In the genomic region with DNA sequence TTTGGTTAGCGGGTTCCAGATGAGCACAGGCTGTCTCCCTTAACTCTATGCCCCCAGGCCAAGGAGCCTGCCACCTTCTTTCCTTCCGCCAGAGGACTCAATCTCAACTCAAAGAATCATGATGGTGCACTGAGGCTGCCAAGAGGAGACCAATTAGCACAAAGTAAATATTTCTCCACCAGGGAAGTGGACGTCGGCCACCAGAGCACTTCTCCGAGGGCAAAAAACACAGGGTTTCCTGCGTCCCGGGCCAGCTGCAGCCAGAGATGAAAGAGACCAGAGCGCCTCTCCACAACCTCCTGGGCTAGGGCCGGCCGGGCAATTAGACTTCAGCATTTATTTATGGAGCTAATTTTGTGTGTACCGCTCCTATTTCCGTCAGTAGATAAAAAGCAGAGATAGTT, we compare ENCODE assay signal across 10 mouse cellular contexts. TPM values are rescaled to one million over a fixed set of nuclear protein-coding genes. Genes with fewer than 3 reads are reported as not detected.
DNase-seq lines count a peak whose midpoint lies in the region; ATAC-seq and TF ChIP-seq lines count a peak whose summit lies in the region.
"Had no signal": no experiment of that assay in that cellular context is flagged by ENCODE, and none has a peak within 500 bp of the region (broad histone marks: within the 10 kb centered on the region; RNA-seq: fewer than 3 reads in every experiment).

No protein-coding gene starts in this region.

- DNase-seq in kidney, postnatal 0 days (ENCODE audit: low spot score), result peak; percentile 27
- peak; percentile 37 for DNase-seq in limb, embryonic 14.5 days (ENCODE audit: low spot score)
- no peak for DNase-seq in c-Kit-positive CD71-positive TER-119-positive erythroid progenitor cells, embryonic 14.5 days (ENCODE audit: low spot score)
- no peak for DNase-seq in gastrocnemius, adult 2 months
- DNase-seq in cerebellum, adult 8-10 months, result no peak

- no peak overlapping the region for H3K4me3 ChIP-seq in kidney, postnatal 0 days (replicated peaks; ENCODE audit: low read depth, low read length)
- no peak overlapping the region for H3K4me3 ChIP-seq in kidney, embryonic 16.5 days (ENCODE audit: low read length)
- H3K4me3 ChIP-seq in embryonic facial prominence, embryonic 12.5 days, result no peak overlapping the region
- no peak overlapping the region for H3K4me3 ChIP-seq in limb, embryonic 14.5 days (replicated peaks; ENCODE audit: low read length)
- H3K4me3 ChIP-seq in neural tube, embryonic 13.5 days, result no peak overlapping the region
- no peak overlapping the region for H3K4me3 ChIP-seq in gastrocnemius, adult 2 months
- H3K4me3 ChIP-seq: erythroblast, embryonic 14.5 days; hindbrain, embryonic 10.5 days had no signal

- no peak overlapping the region for H3K4me2 ChIP-seq in kidney, postnatal 0 days (ENCODE audit: low read length)
- no peak overlapping the region for H3K4me2 ChIP-seq in kidney, embryonic 16.5 days (replicated peaks; ENCODE audit: low read depth, low read length)
- peak overlapping the region; percentile 13; the same call in 1 of the 2 replicates for H3K4me2 ChIP-seq in embryonic facial prominence, embryonic 12.5 days (replicated peaks)
- peak overlapping the region; percentile 16; the same call in 1 of the 2 replicates for H3K4me2 ChIP-seq in limb, embryonic 14.5 days (replicated peaks; ENCODE audit: low read depth, low read length, severe bottlenecking)
- peak overlapping the region; percentile 35 for H3K4me2 ChIP-seq in neural tube, embryonic 13.5 days

- TF ChIP-seq POLR2A in limb, embryonic 14.5 days (IDR thresholded peaks at IDR 0.05; ENCODE audit: borderline replicate concordance, extremely low read depth, insufficient read depth, insufficient read length), result no peak

- H3K27ac ChIP-seq in kidney, postnatal 0 days, result no peak overlapping the region
- no peak overlapping the region for H3K27ac ChIP-seq in kidney, embryonic 16.5 days (ENCODE audit: low read length)
- H3K27ac ChIP-seq in embryonic facial prominence, embryonic 12.5 days, result 0 out of 2 replicates have a peak overlapping the region, but pooled peaks have one; percentile 42
- H3K27ac ChIP-seq in limb, embryonic 14.5 days (replicated peaks; ENCODE audit: low read depth, low read length), result no peak overlapping the region
- H3K27ac ChIP-seq in neural tube, embryonic 13.5 days (replicated peaks), result no peak overlapping the region
- no peak overlapping the region for H3K27ac ChIP-seq in gastrocnemius, adult 2 months
- H3K27ac ChIP-seq: hindbrain, embryonic 10.5 days had no signal

- ATAC-seq in kidney, postnatal 0 days (replicated peaks; ENCODE audit: low FRiP score, low read depth), result no peak
- ATAC-seq in kidney, embryonic 16.5 days (ENCODE audit: low FRiP score, low TSS enrichment), result no peak
- ATAC-seq in embryonic facial prominence, embryonic 12.5 days (ENCODE audit: insufficient number of reproducible peaks, insufficient read depth, low FRiP score, low TSS enrichment), result no peak
- ATAC-seq in limb, embryonic 14.5 days (ENCODE audit: low FRiP score, low read depth), result 0 out of 2 replicates have a peak, but pooled peaks have one; percentile 34
- no peak for ATAC-seq in neural tube, embryonic 13.5 days (ENCODE audit: low read depth)

- no peak for TF ChIP-seq CTCF in kidney, postnatal 0 days (IDR thresholded peaks at IDR 0.05; ENCODE audit: low read depth)
- no peak for TF ChIP-seq CTCF in gastrocnemius, adult 2 months (IDR thresholded peaks at IDR 0.05)

- no peaks in the 10 kb centered on the region for H3K36me3 ChIP-seq in kidney, postnatal 0 days (ENCODE audit: insufficient read depth, low read length)
- no peaks in the 10 kb centered on the region for H3K36me3 ChIP-seq in kidney, embryonic 16.5 days (ENCODE audit: insufficient read depth, low read length)
- no peaks in the 10 kb centered on the region for H3K36me3 ChIP-seq in embryonic facial prominence, embryonic 12.5 days
- no peaks in the 10 kb centered on the region for H3K36me3 ChIP-seq in limb, embryonic 14.5 days (ENCODE audit: control insufficient read depth, insufficient read depth, low read length)
- H3K36me3 ChIP-seq in neural tube, embryonic 13.5 days, result no peaks in the 10 kb centered on the region
- H3K36me3 ChIP-seq: hindbrain, embryonic 10.5 days had no signal

- intact Hi-C loops in gastrocnemius, adult 2 months (cut with DNase I), result no loop called here

- WGBS in kidney, postnatal 0 days, result 4% methylated on average over 12 of the region's 12 CpGs
- WGBS in kidney, embryonic 16.5 days, result 4% methylated on average over 12 of the region's 12 CpGs
- 10% methylated on average over 12 of the region's 12 CpGs for WGBS in embryonic facial prominence, embryonic 12.5 days
- WGBS in limb, embryonic 14.5 days, result 3% methylated on average over 12 of the region's 12 CpGs
- 11% methylated on average over 12 of the region's 12 CpGs for WGBS in neural tube, embryonic 13.5 days

- no peak overlapping the region for H3K9ac ChIP-seq in kidney, postnatal 0 days (ENCODE audit: low read depth, low read length)
- no peak overlapping the region for H3K9ac ChIP-seq in kidney, embryonic 16.5 days (replicated peaks; ENCODE audit: low read length)
- H3K9ac ChIP-seq in embryonic facial prominence, embryonic 12.5 days, result no peak overlapping the region
- H3K9ac ChIP-seq in limb, embryonic 14.5 days (ENCODE audit: low read depth, low read length, severe bottlenecking), result 0 out of 2 replicates have a peak overlapping the region, but pooled peaks have one; percentile 8
- no peak overlapping the region for H3K9ac ChIP-seq in neural tube, embryonic 13.5 days

- 0 out of 2 replicates have a peak, but pooled peaks cover 4% of the 10 kb centered on the region for H3K4me1 ChIP-seq in kidney, postnatal 0 days (replicated peaks; ENCODE audit: insufficient read depth, low read length)
- peaks cover 10% of the 10 kb centered on the region; the same call in 1 of the 2 replicates for H3K4me1 ChIP-seq in kidney, embryonic 16.5 days (ENCODE audit: insufficient read depth, low read length)
- H3K4me1 ChIP-seq in embryonic facial prominence, embryonic 12.5 days, result peaks cover 25% of the 10 kb centered on the region
- H3K4me1 ChIP-seq in limb, embryonic 14.5 days (ENCODE audit: control insufficient read depth, insufficient read depth, low read length), result peaks cover 11% of the 10 kb centered on the region
- peaks cover 10% of the 10 kb centered on the region for H3K4me1 ChIP-seq in neural tube, embryonic 13.5 days (replicated peaks)

- H3K9me3 ChIP-seq in kidney, postnatal 0 days (replicated peaks; ENCODE audit: low read length), result no peaks in the 10 kb centered on the region
- no peaks in the 10 kb centered on the region for H3K9me3 ChIP-seq in kidney, embryonic 16.5 days (ENCODE audit: low read length)
- H3K9me3 ChIP-seq in embryonic facial prominence, embryonic 12.5 days, result no peaks in the 10 kb centered on the region
- H3K9me3 ChIP-seq in limb, embryonic 14.5 days (ENCODE audit: control insufficient read depth, low read length), result no peaks in the 10 kb centered on the region
- H3K9me3 ChIP-seq in neural tube, embryonic 13.5 days, result no peaks in the 10 kb centered on the region
- H3K9me3 ChIP-seq: hindbrain, embryonic 10.5 days had no signal

- H3K27me3 ChIP-seq in kidney, postnatal 0 days (ENCODE audit: insufficient read depth, low read length), result 0 out of 2 replicates have a peak, but pooled peaks cover 8% of the 10 kb centered on the region
- peaks cover 23% of the 10 kb centered on the region for H3K27me3 ChIP-seq in kidney, embryonic 16.5 days (ENCODE audit: insufficient read depth, low read length)
- H3K27me3 ChIP-seq in embryonic facial prominence, embryonic 12.5 days, result no peaks in the 10 kb centered on the region
- H3K27me3 ChIP-seq in limb, embryonic 14.5 days (ENCODE audit: control insufficient read depth, insufficient read depth, low read length), result no peaks in the 10 kb centered on the region
- H3K27me3 ChIP-seq in neural tube, embryonic 13.5 days, result peaks cover 11% of the 10 kb centered on the region

RNA-seq across cellular contexts. Expression of a gene that starts 31.0 kb away (rescaled TPM):
- 4.4 TPM in 2 replicates for polyA plus RNA-seq in kidney, postnatal 0 days (2015; fragmentation: Nextera tagmentation; extraction: Ambion mirVana)
- 8.3 TPM in 2 replicates for polyA plus RNA-seq in kidney, embryonic 16.5 days (2015; fragmentation: Nextera tagmentation; extraction: Ambion mirVana)
- 64.4 and 65.0 TPM in 2 replicates for polyA plus RNA-seq in embryonic facial prominence, embryonic 12.5 days (2016; fragmentation: Nextera tagmentation; extraction: Ambion mirVana)
- polyA plus RNA-seq in limb, embryonic 14.5 days (2012; rRNA removed), result 240 and 337 TPM in 2 replicates
- polyA plus RNA-seq in limb, embryonic 14.5 days (2014; fragmentation: Nextera tagmentation; extraction: Ambion mirVana), result 80.8 and 81.8 TPM in 2 replicates
- polyA plus RNA-seq in neural tube, embryonic 13.5 days (2015; fragmentation: Nextera tagmentation; extraction: Ambion mirVana), result 1.7 and 3.8 TPM in 2 replicates
- 1 to 10 TPM in 1 of 2 experiments, under 1 TPM in 1; 0.97 to 3.0 TPM for total RNA-seq in gastrocnemius, adult 2 months (2021)
- polyA plus RNA-seq: erythroblast, embryonic 14.5 days had no signal

Comparison
In these comparisons a context has a peak if more than half of its experiments do, and no peak if none do; other contexts are left out.
1. DNase-seq: peak in kidney, postnatal 0 days (single experiment) and limb, embryonic 14.5 days (single experiment); none in c-Kit-positive CD71-positive TER-119-positive erythroid progenitor cells, embryonic 14.5 days (single experiment), gastrocnemius, adult 2 months (single experiment) and cerebellum, adult 8-10 months (single experiment).
2. H3K4me2 ChIP-seq: peak in embryonic facial prominence, embryonic 12.5 days (single experiment), limb, embryonic 14.5 days (single experiment) and neural tube, embryonic 13.5 days (single experiment); none in kidney, postnatal 0 days (single experiment) and kidney, embryonic 16.5 days (single experiment).